Mouse (Mus musculus): ENCODE data around the gene Sds. TPM values are rescaled to one million over a fixed set of nuclear protein-coding genes. Genes with fewer than 3 reads are reported as not detected.
"Not testable (repeated sequence)": the region's sequence is repeated elsewhere in the genome, so short reads cannot be mapped to it uniquely, and the experiment has no call there.

Gene Sds
- total RNA-seq, 4 experiments from 2014 or later, result 0.35 TPM; not detected in 3

DNA sequence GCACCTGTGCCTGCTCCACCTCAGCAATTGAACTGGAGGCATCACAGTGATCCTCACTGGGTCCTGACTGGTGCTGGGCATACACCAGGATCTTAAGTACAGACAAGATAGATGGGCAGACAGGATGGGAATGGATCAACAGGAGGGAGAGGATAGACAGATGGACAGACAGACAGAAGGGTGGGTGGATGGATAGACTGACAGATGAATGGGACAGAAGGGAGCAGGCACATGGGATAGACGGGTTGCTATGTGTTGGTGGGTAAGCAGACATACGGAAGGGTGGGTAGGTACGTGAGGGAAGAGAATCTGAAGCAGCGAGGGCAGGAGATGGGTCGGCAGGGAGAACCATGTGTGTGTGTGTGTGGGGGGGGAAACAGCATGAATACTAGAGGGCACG, 17.1 kb downstream of the Sds start:
- no peak for DNase-seq

DNA sequence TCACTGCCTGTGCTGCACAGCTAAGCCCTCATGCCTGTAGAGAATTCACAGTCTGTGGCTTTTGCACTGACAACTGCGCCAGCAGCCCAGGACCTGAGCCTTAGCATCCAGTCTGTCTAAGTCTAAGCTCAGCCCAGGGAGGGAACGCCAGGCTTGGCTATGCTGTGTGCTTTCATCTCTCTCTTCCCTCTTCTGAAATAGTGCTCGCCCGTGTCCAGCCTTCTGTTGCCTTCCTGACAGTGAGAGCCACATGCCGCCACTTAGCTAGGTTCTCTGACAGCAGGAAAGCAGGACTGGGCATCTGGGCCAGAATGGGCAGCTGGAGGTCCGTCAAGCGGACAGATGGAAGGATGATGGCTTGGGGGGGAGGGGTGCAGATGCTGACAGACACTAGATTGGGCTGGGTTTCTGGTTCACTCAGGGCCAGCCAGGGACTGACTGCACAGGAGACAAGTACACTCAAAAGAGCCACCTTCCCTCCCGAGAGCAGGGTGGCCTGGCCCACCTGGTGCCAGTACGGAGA, 17.6 kb downstream of the Sds start:
- DNase-seq, result no peak

DNA sequence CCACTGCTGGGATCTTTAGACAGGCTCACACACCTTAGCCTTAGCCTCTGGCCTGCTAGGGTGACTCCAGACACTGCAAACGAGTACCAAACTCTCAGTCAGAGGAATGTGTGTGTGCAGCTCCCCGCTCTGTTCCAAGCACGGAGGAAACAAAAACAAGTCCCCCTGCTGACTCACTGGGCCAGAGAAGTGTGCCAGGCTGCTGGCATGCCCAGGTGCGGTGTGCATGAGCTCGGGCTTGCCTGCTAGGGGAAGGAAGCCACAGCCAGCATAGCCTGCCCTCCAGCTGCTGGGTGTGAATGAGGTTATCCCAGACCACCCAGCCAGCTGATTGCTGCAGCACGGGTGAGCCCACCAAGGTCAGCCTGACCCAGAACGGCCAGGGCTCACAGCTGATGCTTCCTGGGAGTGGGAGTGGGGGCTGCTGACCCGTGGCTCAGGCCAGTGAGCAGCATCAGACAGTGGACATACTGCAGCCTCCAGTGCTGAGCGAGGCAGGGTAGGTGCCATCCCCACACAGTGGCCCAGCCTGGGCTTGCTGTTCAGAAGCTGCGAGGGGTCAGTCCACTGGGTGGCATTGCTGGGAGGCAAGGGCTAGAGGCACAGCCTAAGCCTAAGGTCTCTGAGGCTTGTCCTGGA, 18.9 kb downstream of the Sds start:
- DNase-seq, result no peak

DNA sequence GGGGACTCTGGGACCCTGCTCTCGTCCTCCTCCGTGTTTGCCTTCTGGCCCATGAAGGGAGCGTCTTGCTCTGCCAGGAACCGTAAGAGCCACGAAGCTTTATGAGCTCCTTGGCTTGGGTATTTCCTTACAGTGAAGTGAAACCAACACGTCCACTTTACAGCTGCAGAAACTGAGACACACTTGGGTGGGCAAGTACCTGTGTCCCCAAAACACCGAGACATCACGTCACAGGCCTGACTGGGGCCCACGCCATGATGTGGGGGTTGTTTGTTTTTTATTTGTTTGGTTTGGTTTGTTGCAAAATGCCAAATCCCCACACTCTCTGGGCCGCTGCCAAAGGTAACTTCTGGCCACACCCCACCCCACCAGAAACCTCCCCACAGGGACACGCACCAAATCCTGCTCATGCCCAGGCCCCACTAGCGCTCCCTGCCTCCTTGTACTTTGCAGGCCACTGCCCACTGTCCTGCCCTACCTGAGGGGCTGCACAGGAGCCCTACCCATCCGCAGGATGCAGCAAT, 19.4 kb downstream of the Sds start:
- DNase-seq, result no peak

DNA sequence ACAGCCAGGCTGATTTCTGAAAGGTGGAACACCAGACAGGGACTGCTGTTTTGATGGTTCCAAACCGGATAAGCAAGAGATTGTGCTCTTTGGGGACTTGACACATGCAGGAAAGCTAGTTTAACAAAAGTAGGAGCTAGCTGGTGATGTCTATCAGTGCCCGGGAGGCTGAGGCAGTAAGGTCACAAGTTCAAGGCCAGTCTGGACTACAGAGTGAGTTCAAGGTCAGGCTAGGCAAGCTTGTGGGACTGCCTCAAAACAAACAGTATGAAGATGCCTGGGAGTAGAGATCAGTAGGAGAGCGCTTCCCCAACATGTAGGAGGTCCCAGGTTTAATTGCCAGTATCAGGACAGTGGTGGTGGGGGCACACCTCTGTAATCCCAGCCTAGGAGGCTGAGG, 20.7 kb downstream of the Sds start:
- DNase-seq, result no peak

DNA sequence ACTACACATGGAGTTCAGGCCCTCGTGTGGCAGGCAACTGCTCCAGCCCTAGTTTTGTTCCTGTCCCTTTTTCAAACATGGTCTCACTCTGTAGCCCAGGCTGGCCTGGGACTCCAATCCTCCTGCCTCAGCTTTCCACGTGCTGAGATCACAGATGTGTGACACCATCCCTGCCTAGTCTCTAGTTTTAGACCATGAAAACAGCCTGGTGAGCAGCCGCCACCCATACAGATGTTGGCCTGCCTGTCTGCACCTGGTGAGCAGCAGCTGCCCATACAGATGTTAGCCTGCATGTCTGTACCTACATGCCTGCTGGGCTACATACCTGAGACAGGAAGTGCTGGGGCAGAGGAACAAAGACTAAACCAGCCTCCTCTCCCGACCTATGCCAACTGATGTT, 22.9 kb downstream of the Sds start:
- DNase-seq, result no peak

DNA sequence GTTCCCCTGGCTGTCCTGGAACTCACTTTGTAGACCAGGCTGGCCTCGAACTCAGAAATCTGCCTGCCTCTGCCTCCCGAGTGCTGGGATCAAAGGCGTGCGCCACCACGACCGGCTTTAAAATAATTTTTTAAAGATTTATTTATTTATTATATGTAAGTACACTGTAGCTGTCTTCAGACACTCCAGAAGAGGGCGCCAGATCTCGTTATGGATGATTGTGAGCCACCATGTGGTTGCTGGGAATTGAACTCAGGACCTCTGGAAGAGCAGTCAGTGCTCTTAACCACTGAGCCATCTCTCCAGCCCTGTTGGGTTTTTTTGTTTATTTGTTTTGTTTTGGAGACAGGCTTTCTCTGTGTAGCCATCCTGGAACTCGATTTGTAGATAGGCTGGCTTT, 24.3 kb downstream of the Sds start:
- DNase-seq, result not testable (repeated sequence)

DNA sequence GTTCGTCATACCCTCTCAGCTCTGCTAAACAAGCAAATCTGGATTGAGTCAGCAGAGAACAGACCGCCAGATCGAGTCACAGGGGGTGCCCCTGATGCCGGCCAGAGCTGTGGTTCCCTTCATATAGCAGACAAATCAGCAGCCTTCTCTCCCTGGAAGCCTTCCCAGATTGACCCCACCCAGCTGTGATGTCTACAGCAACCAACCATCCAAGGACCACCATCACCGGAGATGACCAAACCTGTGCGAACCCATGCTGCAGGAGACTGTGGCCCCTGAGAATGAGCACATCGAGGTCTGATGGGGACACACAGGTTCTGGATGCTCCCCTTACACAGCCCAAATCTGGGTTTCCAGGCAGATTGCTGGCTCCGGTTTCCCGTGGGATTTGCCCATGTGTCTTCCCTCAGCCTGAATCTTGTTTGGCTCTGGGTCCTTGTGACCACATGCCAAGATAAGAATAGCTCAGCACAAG, 25.9 kb downstream of the Sds start:
- no peak for DNase-seq

DNA sequence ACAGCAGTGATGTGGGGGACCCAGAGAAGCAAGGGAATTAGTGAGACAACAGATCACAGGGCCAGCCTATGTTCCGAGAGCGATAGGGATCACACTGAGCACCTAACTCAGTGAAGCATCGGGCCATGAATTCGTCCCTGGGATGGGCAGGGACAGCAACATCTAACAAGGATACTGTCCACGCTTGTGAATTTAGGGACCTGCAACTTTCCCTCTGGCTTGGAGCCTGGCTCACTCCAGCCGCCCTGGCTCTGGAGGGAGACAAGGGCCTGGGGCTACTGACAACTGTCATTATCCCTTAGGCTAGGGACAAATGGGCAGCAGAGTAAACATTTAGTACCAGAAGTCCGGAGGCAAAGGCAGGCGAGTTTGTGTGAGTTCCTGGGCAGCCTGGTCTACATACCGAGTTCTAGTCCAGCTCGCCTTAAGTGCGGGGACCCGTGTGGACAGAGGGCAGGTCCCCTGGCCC, 26.4 kb downstream of the Sds start:
- no peak for DNase-seq

DNA sequence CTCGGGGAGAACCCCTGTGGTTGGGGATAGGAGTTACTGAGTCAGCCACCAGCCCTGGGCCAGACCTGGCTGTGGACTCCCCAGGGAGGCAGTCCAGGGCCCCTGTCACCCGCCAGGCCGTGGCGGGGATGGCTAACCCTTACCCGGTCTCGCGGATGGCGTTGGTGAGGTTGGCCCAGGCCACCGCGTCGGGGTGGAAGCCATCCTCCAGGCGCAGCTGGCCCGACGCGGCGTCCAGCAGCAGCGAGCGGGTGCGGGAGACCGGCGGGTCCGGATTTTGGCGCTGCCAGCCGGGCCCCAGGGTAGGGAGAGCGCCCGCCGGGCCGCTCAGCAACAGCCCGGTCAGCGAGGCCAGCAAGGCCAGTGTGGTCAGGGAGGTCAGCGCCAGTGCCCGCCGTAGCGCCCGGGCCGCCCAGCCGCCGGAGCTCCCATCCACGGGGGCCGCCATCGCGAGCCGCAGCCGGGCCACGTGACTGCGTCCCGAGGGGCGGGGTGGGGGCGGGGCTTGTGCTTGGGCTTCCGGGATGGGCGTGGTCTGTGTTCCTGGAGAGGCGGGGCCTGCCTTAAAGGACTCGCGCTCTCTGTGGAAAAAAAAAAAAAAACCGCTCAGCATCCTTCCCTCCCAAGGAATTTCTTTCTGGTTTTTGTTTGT, 26.9 kb downstream of the Sds start, which contains the start of gene Plbd2:
Gene Plbd2 (minus strand): TSS at position 482 of the 652 bp plus-strand sequence.
- peak; percentile 59 for DNase-seq

DNA sequence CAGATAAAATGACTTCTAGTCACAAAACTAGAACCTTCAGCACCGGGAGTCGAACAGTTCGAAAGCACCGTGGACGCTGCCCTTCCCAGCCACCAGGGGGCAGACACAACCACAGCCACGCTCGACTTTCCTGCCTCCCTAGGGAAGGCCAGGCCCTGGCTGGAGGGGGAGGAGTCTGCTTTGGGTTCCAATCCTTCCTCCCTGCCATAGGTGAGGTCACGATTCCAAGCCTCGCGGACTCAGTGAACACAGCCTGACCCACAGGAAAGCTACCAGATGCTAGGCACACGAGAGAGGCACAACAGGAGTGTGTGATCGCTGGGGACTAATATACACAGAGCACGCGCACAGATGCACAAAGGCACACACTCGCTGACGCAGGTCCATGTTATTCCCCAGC, 29.0 kb downstream of the Sds start:
- DNase-seq, result peak; percentile 75

DNA sequence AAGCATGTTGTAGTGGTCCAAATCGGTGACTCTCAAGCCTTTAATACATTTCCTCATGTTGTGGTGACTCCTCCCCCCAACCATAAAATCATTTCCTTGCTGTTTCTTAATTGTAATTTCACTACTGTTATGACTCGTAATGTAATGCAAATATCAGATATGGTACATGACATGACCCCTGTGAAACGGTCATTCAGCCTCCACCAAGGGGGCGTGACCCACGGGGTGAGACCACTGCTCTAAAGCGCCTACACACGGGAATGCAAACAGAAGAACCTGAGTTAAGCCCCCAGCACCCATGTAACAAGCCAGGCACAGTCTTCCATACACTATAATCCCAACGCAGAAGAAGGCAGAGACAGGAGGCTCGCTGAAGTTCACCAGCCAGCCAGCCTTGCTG, 29.5 kb downstream of the Sds start:
- no peak for DNase-seq

DNA sequence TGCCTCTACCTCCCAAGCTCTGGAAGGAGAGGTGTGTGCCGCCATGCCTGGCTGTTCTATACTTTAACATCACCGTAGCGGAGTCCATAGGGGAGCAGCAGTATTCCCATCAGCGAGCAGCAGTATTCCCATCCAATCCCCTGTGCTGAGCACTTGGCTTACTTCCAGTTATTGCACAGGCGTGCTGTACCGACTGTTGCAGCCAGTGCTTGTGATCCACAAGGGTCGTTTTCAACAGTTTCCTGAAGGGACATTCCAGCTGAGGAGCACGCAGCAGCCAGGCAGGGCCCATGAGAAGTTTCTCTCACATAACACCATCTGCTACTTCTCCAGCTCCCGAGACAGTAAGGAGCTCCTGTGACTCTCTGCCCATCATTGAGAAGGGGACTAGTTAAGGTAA, 30.2 kb downstream of the Sds start:
- no peak for DNase-seq

DNA sequence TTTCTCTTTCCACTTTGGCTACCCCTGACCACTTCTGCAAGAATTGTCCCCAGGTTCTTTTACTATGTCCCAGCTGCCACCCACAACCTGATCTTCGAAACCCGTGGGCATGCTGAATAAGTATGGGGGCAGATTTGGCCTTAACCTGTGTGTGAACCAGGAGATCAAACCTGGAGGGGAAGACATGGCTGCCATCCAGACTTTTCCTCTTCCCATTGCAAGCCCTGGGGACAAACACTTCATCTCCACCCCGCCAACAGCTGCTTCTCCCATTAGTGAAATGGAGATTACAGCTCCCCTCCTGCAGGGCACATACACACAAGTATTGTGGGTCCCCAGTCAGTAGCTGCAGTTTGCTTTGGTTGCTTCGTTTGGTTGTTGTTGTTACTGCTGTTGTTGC, 31.0 kb downstream of the Sds start:
- no peak for DNase-seq

DNA sequence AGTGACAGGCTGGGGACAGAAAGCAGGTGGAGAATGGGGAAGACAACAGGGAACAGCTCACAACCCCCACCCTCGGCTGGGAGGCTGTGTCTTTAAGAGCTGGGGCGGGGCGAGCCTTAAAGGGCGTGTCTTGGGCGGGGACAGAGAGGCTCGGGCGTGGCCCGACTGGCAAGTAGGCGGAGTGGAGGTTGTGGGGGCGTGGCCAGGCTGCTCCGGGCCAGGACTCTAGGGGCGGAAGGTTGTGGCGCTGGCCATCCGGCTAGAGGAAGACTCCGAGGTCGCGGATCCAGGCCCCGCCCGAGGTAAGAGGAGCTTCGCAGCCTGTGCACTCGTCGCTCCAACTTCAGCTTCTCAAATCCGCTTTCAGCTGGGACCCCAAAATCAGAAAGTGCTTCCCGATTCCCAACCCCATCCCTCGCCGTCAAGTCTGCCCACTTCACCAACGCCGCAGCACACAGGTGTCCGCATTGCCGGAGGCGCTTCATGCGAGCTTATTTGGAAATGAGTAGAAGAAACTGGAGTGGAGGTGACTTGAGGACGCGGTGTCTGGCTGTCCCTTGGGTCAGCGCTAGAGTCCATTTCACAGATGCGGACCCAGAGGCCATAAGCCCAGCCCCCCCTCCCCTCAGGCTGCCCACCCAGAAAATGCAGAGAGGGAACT, 34.8 kb downstream of the Sds start, which contains the start of gene Slc8b1:
Gene Slc8b1 (plus strand): TSS at position 187 of the 661 bp plus-strand sequence.
- peak; percentile 96 for DNase-seq

DNA sequence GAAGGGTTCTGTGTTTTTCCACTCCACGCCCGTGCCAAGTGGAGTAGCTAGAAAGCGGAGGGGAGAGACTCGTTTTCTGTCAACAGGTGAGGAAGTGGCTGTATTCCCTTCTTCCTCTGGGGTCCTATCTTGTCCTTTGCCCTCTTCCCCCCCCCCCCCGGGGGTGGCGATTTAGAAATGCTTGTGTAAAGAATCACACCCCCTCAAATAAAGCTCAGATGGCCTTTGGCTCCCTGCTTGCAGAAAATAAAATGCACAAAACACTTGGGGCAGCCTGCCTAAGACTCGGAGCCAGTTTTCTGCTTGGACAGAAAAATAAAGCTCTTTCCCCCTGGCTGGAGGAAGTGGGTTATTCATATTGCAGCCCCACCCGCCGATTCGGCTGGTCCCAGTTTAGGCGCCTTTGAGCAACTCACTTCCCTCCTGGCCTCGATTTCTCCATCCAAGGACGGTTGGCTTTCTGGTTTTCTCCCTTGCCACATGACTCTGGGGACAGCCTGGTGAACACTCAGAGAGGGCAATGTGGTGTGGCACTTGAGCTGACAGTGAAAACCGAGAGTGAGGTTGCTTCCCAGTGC, 35.4 kb downstream of the Sds start:
- peak; percentile 73 for DNase-seq

DNA sequence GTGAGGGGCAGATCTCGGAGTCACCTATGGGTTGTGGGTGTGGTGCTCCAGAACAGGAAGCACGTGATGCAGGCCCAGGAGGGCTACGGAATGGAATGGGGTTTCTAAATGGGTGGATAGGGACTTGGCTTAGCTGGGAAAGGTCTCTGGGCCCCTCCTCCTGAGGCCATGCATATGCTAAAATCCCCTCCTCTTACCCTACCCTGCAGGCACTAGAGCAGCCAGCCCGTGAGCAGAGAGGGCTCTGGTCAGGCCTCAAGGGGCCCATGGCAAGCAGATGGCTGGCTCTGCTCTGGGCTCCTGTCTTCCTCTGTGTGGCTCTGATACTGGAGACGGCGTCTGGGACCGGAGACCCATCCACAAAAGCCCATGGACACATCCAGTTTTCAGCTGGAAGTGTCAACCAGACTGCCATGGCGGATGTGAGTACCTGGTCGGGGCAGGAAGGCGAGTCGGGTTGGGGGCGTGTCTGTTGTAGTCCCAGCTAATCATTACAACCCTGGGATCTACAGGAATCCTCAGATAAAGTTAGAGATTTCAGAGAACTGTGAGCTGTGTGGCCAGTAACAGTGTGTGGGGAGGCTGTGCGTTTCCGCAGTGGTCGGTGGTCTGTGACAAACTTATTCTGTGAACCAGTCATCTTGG, 36.7 kb downstream of the Sds start:
- no peak for DNase-seq

DNA sequence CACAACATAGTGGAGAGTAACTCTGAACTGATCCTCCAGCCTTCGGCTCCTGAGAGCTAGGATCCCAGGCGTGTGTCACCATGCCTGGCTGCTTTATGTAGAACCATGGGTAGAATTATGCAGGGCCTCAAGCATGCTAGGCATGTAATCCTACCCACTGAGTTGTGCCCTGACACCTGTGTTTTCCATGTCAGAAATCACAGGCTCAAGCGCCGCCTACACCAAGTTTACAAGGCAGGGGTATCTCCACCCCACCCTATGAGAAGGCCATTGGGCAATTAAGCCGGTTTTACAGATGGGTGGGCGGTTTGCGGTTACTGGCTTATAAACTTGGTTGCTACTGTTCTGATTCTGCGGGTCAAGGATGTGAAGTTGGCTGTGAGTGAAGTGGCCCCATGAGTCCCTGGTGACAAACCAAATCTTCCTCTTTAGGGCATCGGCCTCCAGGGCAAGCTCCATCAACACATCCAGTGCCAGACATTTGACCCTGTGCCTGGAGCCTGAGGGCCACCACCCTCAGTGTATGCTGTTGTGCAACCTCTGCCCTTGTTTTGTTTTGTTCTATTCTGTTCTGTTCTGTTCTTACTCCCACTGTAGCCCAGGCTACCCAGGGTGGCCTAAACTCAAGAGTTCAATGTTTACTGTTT, 37.8 kb downstream of the Sds start:
- peak; percentile 79 for DNase-seq

DNA sequence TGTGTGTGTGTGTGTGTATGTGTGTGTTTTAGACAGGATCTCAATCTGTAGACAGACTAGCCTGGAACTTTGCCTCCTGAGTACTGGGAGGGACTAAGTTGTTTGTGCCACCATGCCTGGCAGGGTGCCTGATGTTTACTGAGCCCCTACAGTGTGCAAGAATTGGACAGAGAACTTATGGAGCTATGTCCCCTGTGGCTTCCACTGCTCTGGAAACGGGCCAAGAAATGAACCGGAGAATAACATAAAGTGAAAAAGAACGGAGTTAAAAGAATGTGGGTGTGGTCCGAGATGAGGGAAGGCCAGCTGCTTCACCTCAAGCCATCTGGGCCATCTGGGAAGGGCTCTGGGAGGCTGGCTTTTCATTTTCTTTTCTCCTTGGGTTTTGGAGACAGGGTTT, 38.4 kb downstream of the Sds start:
- DNase-seq, result no peak

DNA sequence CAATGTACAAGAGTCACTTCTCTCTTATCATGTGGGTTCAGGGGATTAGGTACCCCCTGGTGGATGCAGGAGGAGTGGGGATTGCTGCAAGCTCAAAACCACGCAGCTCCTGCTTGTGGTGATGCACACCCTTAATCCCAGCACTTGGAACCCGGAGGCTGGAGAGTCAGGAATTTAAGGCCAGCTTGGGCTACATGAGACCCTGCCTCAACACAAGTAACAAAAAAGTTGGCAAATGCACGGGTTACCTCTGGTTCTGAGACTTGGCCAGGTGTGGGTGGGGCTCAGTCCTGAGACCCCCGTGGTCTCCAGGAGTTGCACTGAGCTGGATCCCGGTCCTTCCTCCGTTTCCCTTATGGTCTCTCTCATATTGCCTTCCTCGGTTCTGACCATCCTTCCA, 39.1 kb downstream of the Sds start:
- no peak for DNase-seq

DNA sequence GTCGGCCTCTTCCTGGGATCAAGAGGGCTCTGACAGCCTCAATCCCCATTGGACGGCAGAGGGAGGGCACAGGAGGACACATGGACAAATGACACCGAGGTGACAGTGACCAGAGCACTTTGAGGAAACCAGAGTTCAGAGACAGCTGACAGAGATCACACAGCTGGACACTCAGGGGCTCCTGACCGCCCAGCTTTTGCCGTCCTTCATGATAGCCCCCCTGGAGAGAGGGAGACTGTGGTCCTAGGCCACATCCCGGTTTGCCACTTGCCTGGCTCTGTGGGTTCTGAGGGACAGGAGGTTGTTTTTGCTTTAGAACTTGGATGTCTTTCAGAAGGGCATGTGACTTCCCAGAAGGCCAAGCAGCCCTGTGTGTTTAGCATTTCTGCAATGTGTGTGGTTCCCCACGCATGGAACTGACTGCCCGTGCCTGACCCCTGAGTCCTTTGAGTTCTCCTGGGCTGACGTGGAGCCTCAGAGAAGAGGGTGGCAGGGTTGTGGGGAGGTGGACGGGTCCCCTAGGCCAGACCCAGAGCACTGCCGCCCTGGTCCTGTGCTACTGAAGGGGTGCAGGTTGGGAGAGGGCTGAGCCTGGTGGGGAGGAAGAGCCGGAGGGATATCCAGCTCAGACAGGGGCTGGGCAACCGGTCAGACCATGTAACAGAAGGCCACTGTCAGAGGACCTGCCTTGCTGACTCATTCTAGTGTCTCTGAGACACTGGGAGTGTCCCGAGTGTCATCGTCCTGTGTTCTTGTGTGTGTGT, 40.1 kb downstream of the Sds start:
- peak; percentile 53 for DNase-seq
